Mouse (Mus musculus) embryo, embryonic 11 days (tissue): ENCODE measurements around the gene Tmf1.

ENCODE experiments used
- DNase-seq: peaks from one replicate; pipeline ENCODE4 v3.0.0-alpha.2; 2015

The Tmf1 gene

GRCm38 (mm10) chr6:97104264-97104852 lies 74.6 kb downstream of the Tmf1 start:
- peak; percentile 38 for DNase-seq
